Mouse (Mus musculus): Measurements from ENCODE around the gene Xrcc3.

DNA sequence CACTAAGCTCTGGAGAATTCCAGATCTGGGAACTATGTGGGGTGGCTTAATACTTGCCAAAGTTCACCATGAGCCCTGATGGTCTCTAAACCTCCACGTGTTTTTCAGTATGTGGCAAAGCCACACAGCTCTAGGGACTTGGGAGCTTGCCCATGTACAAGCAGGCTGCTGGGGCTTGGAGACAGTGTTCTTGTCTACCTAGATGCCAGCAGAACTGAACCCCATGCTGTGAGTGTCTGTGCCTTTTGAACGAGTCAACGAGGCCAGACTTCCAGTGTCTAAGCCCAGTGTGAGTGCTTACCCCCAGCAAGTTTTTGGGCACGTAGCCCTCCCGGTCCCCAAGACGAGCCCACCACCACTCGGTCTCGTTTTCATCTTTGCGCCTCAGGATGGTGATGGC, 16.3 kb upstream of the Xrcc3 start:
- TF ChIP-seq USF1 (IDR thresholded peaks at IDR 0.05; ENCODE audit: low read depth), result no peak
- TF ChIP-seq CTCF (IDR thresholded peaks at IDR 0.05; ENCODE audit: control insufficient read depth, insufficient read depth, insufficient read length), result no peak
- TF ChIP-seq MYOD1 (IDR thresholded peaks at IDR 0.05; ENCODE audit: control insufficient read depth, insufficient read length, low read depth), result no peak
- TF ChIP-seq MYOG (IDR thresholded peaks at IDR 0.05; ENCODE audit: control insufficient read depth, extremely low read depth, insufficient read length), result no peak
- no peak for TF ChIP-seq MAX (IDR thresholded peaks at IDR 0.05)
- TF ChIP-seq CEBPB (IDR thresholded peaks at IDR 0.05; ENCODE audit: low read depth), result no peak
- no peak for TF ChIP-seq FOSL1 (IDR thresholded peaks at IDR 0.05; ENCODE audit: insufficient read depth, low read length, poor library complexity, severe bottlenecking)

Measured in C2C12 (cell line).